Comparison of ENCODE assay signal across 20 mouse cellular contexts in the genomic region with DNA sequence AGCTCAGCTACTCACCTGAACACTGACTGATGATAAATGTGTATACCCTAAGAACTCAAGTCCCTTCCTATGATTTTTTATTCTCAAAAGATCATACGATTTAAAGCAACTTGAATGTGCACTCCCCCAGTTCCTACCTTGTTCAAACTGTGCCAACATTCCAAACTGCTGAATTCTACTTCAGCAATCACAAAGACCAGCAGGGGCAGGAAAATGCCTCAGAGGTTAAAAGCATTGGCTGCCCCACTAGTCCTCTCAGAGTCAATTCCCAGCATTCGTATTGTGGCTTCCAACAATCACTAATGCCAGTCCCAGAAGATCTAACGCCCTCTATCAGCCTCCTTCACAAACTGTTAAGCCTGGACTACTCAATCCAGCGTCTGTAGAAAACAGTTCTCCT.
"Had no signal": no experiment of that assay in that cellular context is flagged by ENCODE, and none has a peak within 500 bp of the region (broad histone marks: within the 10 kb centered on the region; RNA-seq: fewer than 3 reads in every experiment).

No protein-coding gene starts in this region.

- H3K27ac ChIP-seq: kidney, embryonic 15.5 days; left cerebral cortex, adult 2 months; limb, embryonic 12.5 days; limb, embryonic 15.5 days; liver, embryonic 14.5 days; midbrain, embryonic 10.5 days had no signal

- H3K4me3 ChIP-seq: kidney, embryonic 15.5 days; left cerebral cortex, adult 2 months; limb, embryonic 12.5 days; limb, embryonic 15.5 days; megakaryocyte, embryonic 14.5 days; midbrain, embryonic 10.5 days had no signal

- H3K4me2 ChIP-seq: kidney, embryonic 15.5 days; limb, embryonic 12.5 days; limb, embryonic 15.5 days; liver, embryonic 11.5 days; lung, embryonic 14.5 days had no signal

- H3K36me3 ChIP-seq: kidney, embryonic 15.5 days; limb, embryonic 12.5 days; limb, embryonic 15.5 days had no signal

- H3K4me1 ChIP-seq: limb, embryonic 12.5 days had no signal

- H3K9me3 ChIP-seq: kidney, embryonic 15.5 days; limb, embryonic 12.5 days; limb, embryonic 15.5 days; megakaryocyte, embryonic 14.5 days; midbrain, embryonic 10.5 days had no signal

- ATAC-seq: liver, postnatal 0 days had no signal

- H3K9ac ChIP-seq: kidney, embryonic 15.5 days; limb, embryonic 12.5 days; limb, embryonic 15.5 days; liver, embryonic 14.5 days; liver, postnatal 0 days; lung, embryonic 14.5 days had no signal

- H3K27me3 ChIP-seq: kidney, embryonic 15.5 days; limb, embryonic 12.5 days; limb, embryonic 15.5 days; megakaryocyte, embryonic 14.5 days had no signal

- DNase-seq: kidney, adult 8-10 months; kidney, postnatal 10 days; kidney, postnatal 36 days; layer of hippocampus, postnatal 36 days; liver, postnatal 0 days; lung, embryonic 14.5 days; lung, postnatal 36 days; midbrain, embryonic 14.5 days; right cerebral cortex, adult 18-20 months; right cerebral cortex, postnatal 14 days; right cerebral cortex, postnatal 4 days; thymus, postnatal 36 days had no signal
